Mouse (Mus musculus) small intestine, adult 2 months (tissue): Measurements from ENCODE around the gene Tead3.

Source experiments
- CTCF ChIP-seq: fragments of 200-500 bp; IDR thresholded peaks from 2 replicates; pipeline ENCODE4 v1.5.1; 2012; ENCODE audit warnings: low read depth, mild to moderate bottlenecking, control low read depth, inconsistent platforms, low read length, moderate library complexity, mixed read lengths; ENCODE audit not compliant: insufficient replicate concordance, insufficient read length; ENCODE audit errors: extremely low read depth
- POLR2A ChIP-seq: fragments of 200-500 bp; IDR thresholded peaks from 2 replicates; pipeline ENCODE4 v1.6.1; 2012; ENCODE audit warnings: low read depth, mild to moderate bottlenecking, control low read depth, inconsistent platforms, low read length, moderate library complexity

DNA sequence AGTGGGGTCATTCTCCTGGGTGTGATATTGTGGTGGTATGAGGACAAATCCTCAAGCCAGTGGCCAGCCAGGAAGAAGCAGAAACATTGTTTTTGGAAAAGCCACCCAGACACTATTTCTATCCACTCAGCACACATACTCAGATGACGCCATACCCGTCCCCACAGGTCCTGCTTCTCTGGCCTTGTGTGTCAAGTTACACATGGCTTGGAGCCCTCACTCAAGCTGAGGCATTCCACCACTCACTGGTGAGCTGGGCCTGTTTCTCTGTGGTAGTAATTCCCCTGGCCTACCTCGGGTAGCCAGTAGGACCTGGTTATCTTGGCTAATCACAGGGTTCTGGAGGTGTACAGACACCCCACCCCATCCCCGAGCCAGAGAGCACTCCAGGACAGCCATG is 56.9 kb downstream of the Tead3 start:
- no peak for TF ChIP-seq CTCF
- no peak for TF ChIP-seq POLR2A
